Mouse (Mus musculus) embryo, embryonic 10 days (tissue): Measurements from ENCODE around the gene Lamb3.

Source experiments
- DNase-seq: peaks from one replicate; pipeline ENCODE4 v3.0.0-alpha.2; 2015; ENCODE audit warnings: low spot score

The Lamb3 gene

GRCm38 (mm10) chr1:193342198-193342946, 134.9 kb downstream of the Lamb3 start:
- DNase-seq = no peak

- DNase-seq = no peak
Observed at GRCm38 (mm10) chr1:193343853-193344252, 136.4 kb downstream of the Lamb3 start.

GRCm38 (mm10) chr1:193344976-193345375, 137.5 kb downstream of the Lamb3 start:
- DNase-seq = peak; percentile 36

- no peak for DNase-seq
Observed at GRCm38 (mm10) chr1:193346908-193347307, 139.4 kb downstream of the Lamb3 start.

- DNase-seq = no peak
Observed at GRCm38 (mm10) chr1:193348261-193348962, 140.9 kb downstream of the Lamb3 start.

GRCm38 (mm10) chr1:193349702-193350545, 142.4 kb downstream of the Lamb3 start:
- DNase-seq = no peak

GRCm38 (mm10) chr1:193350546-193350801, 143.0 kb downstream of the Lamb3 start:
- no peak for DNase-seq

- DNase-seq = no peak
Observed at GRCm38 (mm10) chr1:193351583-193351982, 144.1 kb downstream of the Lamb3 start.

GRCm38 (mm10) chr1:193359199-193359598, 151.7 kb downstream of the Lamb3 start:
- DNase-seq = no peak

GRCm38 (mm10) chr1:193361181-193361580, 153.7 kb downstream of the Lamb3 start:
- peak; percentile 37 for DNase-seq

- DNase-seq = no peak
Observed at GRCm38 (mm10) chr1:193362078-193362477, 154.6 kb downstream of the Lamb3 start.

GRCm38 (mm10) chr1:193363801-193364231, 156.3 kb downstream of the Lamb3 start:
- peak; percentile 68 for DNase-seq

- peak; percentile 39 for DNase-seq
Observed at GRCm38 (mm10) chr1:193368055-193368454, 160.6 kb downstream of the Lamb3 start.

GRCm38 (mm10) chr1:193369091-193369490, 161.6 kb downstream of the Lamb3 start:
- peak; percentile 35 for DNase-seq

- peak; percentile 67 for DNase-seq
Observed at GRCm38 (mm10) chr1:193370096-193370495, 162.6 kb downstream of the Lamb3 start, which contains the start of gene Camk1g. TSS of gene Camk1g (minus strand) at chr1:193370298.

- DNase-seq = no peak
Observed at GRCm38 (mm10) chr1:193373906-193374413, 166.5 kb downstream of the Lamb3 start.

GRCm38 (mm10) chr1:193376478-193377134, 169.1 kb downstream of the Lamb3 start:
- peak; percentile 85 for DNase-seq

- no peak for DNase-seq
Observed at GRCm38 (mm10) chr1:193379634-193380033, 172.1 kb downstream of the Lamb3 start.

GRCm38 (mm10) chr1:193380877-193381276, 173.4 kb downstream of the Lamb3 start:
- DNase-seq = no peak

- peak; percentile 24 for DNase-seq
Observed at GRCm38 (mm10) chr1:193381597-193382404, 174.3 kb downstream of the Lamb3 start.

GRCm38 (mm10) chr1:193382435-193382834, 174.9 kb downstream of the Lamb3 start:
- DNase-seq = peak; percentile 92
